Mouse (Mus musculus) ES-CJ7 (cell line): ENCODE results near the gene Mrc2.

Experiments
- DNase-seq: peaks from one replicate; pipeline ENCODE4 v3.0.0; 2011; ENCODE audit warnings: low read depth, low spot score

Mrc2 gene

GRCm38 (mm10) chr11:105311291-105311975 lies 19.0 kb downstream of the Mrc2 start:
- DNase-seq: no peak

- DNase-seq: no peak
These were observed 20.0 kb downstream of the Mrc2 start for GRCm38 (mm10) chr11:105312311-105312942.

GRCm38 (mm10) chr11:105312972-105313632 lies 20.7 kb downstream of the Mrc2 start:
- DNase-seq: no peak

- no peak for DNase-seq
These were observed 21.2 kb downstream of the Mrc2 start for GRCm38 (mm10) chr11:105313633-105314014.

- no peak for DNase-seq
These were observed 22.9 kb downstream of the Mrc2 start for GRCm38 (mm10) chr11:105315296-105315695.

GRCm38 (mm10) chr11:105316121-105316520 lies 23.7 kb downstream of the Mrc2 start:
- DNase-seq: no peak

- DNase-seq: no peak
These were observed 25.3 kb downstream of the Mrc2 start for GRCm38 (mm10) chr11:105317769-105318168.

- DNase-seq: no peak
These were observed 28.6 kb downstream of the Mrc2 start for GRCm38 (mm10) chr11:105321090-105321489.

GRCm38 (mm10) chr11:105323530-105323929 lies 31.1 kb downstream of the Mrc2 start:
- no peak for DNase-seq

- DNase-seq: no peak
These were observed 34.7 kb downstream of the Mrc2 start for GRCm38 (mm10) chr11:105327101-105327500.

- no peak for DNase-seq
These were observed 37.5 kb downstream of the Mrc2 start for GRCm38 (mm10) chr11:105329962-105330361.

- DNase-seq: no peak
These were observed 38.7 kb downstream of the Mrc2 start for GRCm38 (mm10) chr11:105331129-105331528.

GRCm38 (mm10) chr11:105331732-105332131 lies 39.3 kb downstream of the Mrc2 start:
- peak; percentile 59 for DNase-seq

- peak; percentile 62 for DNase-seq
These were observed 40.0 kb downstream of the Mrc2 start for GRCm38 (mm10) chr11:105332468-105332867.

GRCm38 (mm10) chr11:105333867-105334670 lies 41.6 kb downstream of the Mrc2 start:
- DNase-seq: no peak

- DNase-seq: no peak
These were observed 46.4 kb downstream of the Mrc2 start for GRCm38 (mm10) chr11:105338596-105339390.

GRCm38 (mm10) chr11:105345284-105345683 lies 52.8 kb downstream of the Mrc2 start:
- DNase-seq: peak; percentile 53

GRCm38 (mm10) chr11:105347162-105348161 lies 55.0 kb downstream of the Mrc2 start:
- peak; percentile 85 for DNase-seq

- no peak for DNase-seq
These were observed 56.1 kb downstream of the Mrc2 start for GRCm38 (mm10) chr11:105348495-105348982.
